Mouse (Mus musculus) hindlimb bud, embryonic 11.5 days (tissue): ENCODE measurements around the gene Ppih.
A peak's percentile ranks its signal among the peaks of the same experiment; 100 is the strongest.

Experiments used
- DNase-seq: peaks from one replicate; pipeline ENCODE4 v3.0.0-alpha.2; 2012; ENCODE audit warnings: low read depth, low spot score; ENCODE audit errors: extremely low spot score

Ppih gene

GRCm38 (mm10) chr4:119320131-119320830, at the start of gene Ppih:
Gene Ppih, minus strand, starts transcription at chr4:119320546.
- DNase-seq, result peak; percentile 52

- DNase-seq, result no peak
These were observed 49.1 kb upstream of the Ppih start for GRCm38 (mm10) chr4:119369460-119369859.

GRCm38 (mm10) chr4:119366758-119367526, 46.6 kb upstream of the Ppih start:
- DNase-seq, result no peak

- DNase-seq, result no peak
These were observed 41.9 kb upstream of the Ppih start for GRCm38 (mm10) chr4:119362231-119362630.

- DNase-seq, result no peak
These were observed 39.0 kb upstream of the Ppih start for GRCm38 (mm10) chr4:119359196-119359971.

- no peak for DNase-seq
These were observed 25.2 kb upstream of the Ppih start for GRCm38 (mm10) chr4:119345508-119345907.

GRCm38 (mm10) chr4:119338861-119339361, 18.6 kb upstream of the Ppih start:
- peak; percentile 22 for DNase-seq

- DNase-seq, result no peak
These were observed 18.1 kb upstream of the Ppih start for GRCm38 (mm10) chr4:119338422-119338821.

GRCm38 (mm10) chr4:119333487-119333886, 13.1 kb upstream of the Ppih start:
- no peak for DNase-seq

GRCm38 (mm10) chr4:119320896-119321550, 677 bp upstream of the Ppih start:
- no peak for DNase-seq

GRCm38 (mm10) chr4:119313756-119314155, 6.6 kb downstream of the Ppih start:
- no peak for DNase-seq

GRCm38 (mm10) chr4:119305418-119305817, 14.9 kb downstream of the Ppih start:
- DNase-seq, result no peak

- DNase-seq, result no peak
These were observed 17.1 kb downstream of the Ppih start for GRCm38 (mm10) chr4:119303291-119303690.

- no peak for DNase-seq
These were observed 18.6 kb downstream of the Ppih start for GRCm38 (mm10) chr4:119301777-119302176.

GRCm38 (mm10) chr4:119300761-119301160, 19.6 kb downstream of the Ppih start:
- DNase-seq, result no peak

- DNase-seq, result no peak
These were observed 23.0 kb downstream of the Ppih start for GRCm38 (mm10) chr4:119297361-119297760.

- no peak for DNase-seq
These were observed 25.3 kb downstream of the Ppih start for GRCm38 (mm10) chr4:119295134-119295453.

- DNase-seq, result peak; percentile 93
These were observed 25.8 kb downstream of the Ppih start, which contains the start of gene Ybx1 for GRCm38 (mm10) chr4:119294415-119295133. Gene Ybx1, minus strand, starts transcription at chr4:119294604.

GRCm38 (mm10) chr4:119293574-119294258, 26.6 kb downstream of the Ppih start:
- DNase-seq, result no peak
